Comparison of ENCODE assay signal across 8 mouse cellular contexts in genomic region chr2:120245421-120246016, GRCm38 (mm10). TPM values are rescaled to one million over a fixed set of nuclear protein-coding genes. Genes with fewer than 3 reads are reported as not detected.
DNase-seq lines count a peak whose midpoint lies in the region; ATAC-seq and TF ChIP-seq lines count a peak whose summit lies in the region.

No protein-coding gene starts in this region.

- H3K27me3 ChIP-seq in lung, embryonic 16.5 days (ENCODE audit: control insufficient read depth, insufficient read depth, low read depth, low read length): no peaks in the 10 kb centered on the region; the same call in 1 of the 2 replicates
- H3K27me3 ChIP-seq in hindbrain, embryonic 16.5 days (replicated peaks; ENCODE audit: control insufficient read depth, insufficient read depth, low read length): no peaks in the 10 kb centered on the region
- no peaks in the 10 kb centered on the region for H3K27me3 ChIP-seq in midbrain, postnatal 0 days (ENCODE audit: insufficient read depth, low read length)

- H3K4me3 ChIP-seq in lung, embryonic 16.5 days (ENCODE audit: low read length): peak overlapping the region; percentile 45
- peak overlapping the region; percentile 47 for H3K4me3 ChIP-seq in hindbrain, embryonic 16.5 days (ENCODE audit: low read length)
- H3K4me3 ChIP-seq in midbrain, postnatal 0 days (ENCODE audit: low read depth, low read length): peak overlapping the region; percentile 36

- no peak overlapping the region for H3K27ac ChIP-seq in lung, embryonic 16.5 days (ENCODE audit: low read length)
- peak overlapping the region; percentile 88 for H3K27ac ChIP-seq in hindbrain, embryonic 16.5 days (ENCODE audit: low read depth, low read length)
- H3K27ac ChIP-seq in midbrain, postnatal 0 days (ENCODE audit: low read depth, low read length): peak overlapping the region; percentile 86

- H3K4me2 ChIP-seq in lung, embryonic 16.5 days (ENCODE audit: low read depth, low read length): peak overlapping the region; percentile 73
- peak overlapping the region; percentile 83 for H3K4me2 ChIP-seq in hindbrain, embryonic 16.5 days (ENCODE audit: low read length)
- peak overlapping the region; percentile 57 for H3K4me2 ChIP-seq in midbrain, postnatal 0 days (ENCODE audit: low read depth, low read length, poor library complexity, severe bottlenecking)

- H3K9ac ChIP-seq in lung, embryonic 16.5 days (ENCODE audit: low read length): 0 out of 2 replicates have a peak overlapping the region, but pooled peaks have one; percentile 55
- H3K9ac ChIP-seq in hindbrain, embryonic 16.5 days (ENCODE audit: low read depth, low read length): peak overlapping the region; percentile 72
- peak overlapping the region; percentile 60 for H3K9ac ChIP-seq in midbrain, postnatal 0 days (replicated peaks; ENCODE audit: low read length, poor library complexity, severe bottlenecking)

- ATAC-seq in cerebellum, adult (ENCODE audit: insufficient number of reproducible peaks, low FRiP score, low TSS enrichment): peak; percentile 56; the same call in 1 of the 2 replicates
- ATAC-seq in lung, embryonic 16.5 days (ENCODE audit: low read depth): peak; percentile 31; the same call in 1 of the 2 replicates
- ATAC-seq in hindbrain, embryonic 16.5 days: peak; percentile 82
- ATAC-seq in midbrain, postnatal 0 days (ENCODE audit: low FRiP score): peak; percentile 62

- DNase-seq in cerebellum, adult 8-10 months: no peak
- no peak for DNase-seq in lung, postnatal 36 days
- peak; percentile 74 for DNase-seq in midbrain, postnatal 0 days (ENCODE audit: low spot score)
- DNase-seq in c-Kit-positive CD71-positive TER-119-positive erythroid progenitor cells, embryonic 14.5 days (ENCODE audit: low spot score): no peak
- no peak for DNase-seq in urinary bladder, postnatal 14 days (ENCODE audit: low spot score)

- H3K9me3 ChIP-seq in lung, embryonic 16.5 days (ENCODE audit: control insufficient read depth, low read length): no peaks in the 10 kb centered on the region
- no peaks in the 10 kb centered on the region for H3K9me3 ChIP-seq in hindbrain, embryonic 16.5 days (ENCODE audit: control insufficient read depth, low read length)
- no peaks in the 10 kb centered on the region for H3K9me3 ChIP-seq in midbrain, postnatal 0 days (ENCODE audit: low read length)

- WGBS in lung, embryonic 16.5 days: 15% methylated on average over 9 of the region's 9 CpGs
- whole genome bisulfite sequencing in hindbrain, embryonic 16.5 days: 22% methylated on average over 9 of the region's 9 CpGs
- 11% methylated on average over 9 of the region's 9 CpGs for WGBS in midbrain, postnatal 0 days

- peaks cover 3% of the 10 kb centered on the region; the same call in 1 of the 2 replicates for H3K4me1 ChIP-seq in lung, embryonic 16.5 days (replicated peaks; ENCODE audit: control insufficient read depth, insufficient read depth, low read length)
- H3K4me1 ChIP-seq in hindbrain, embryonic 16.5 days (ENCODE audit: control insufficient read depth, insufficient read depth, low read depth, low read length): peaks cover 5% of the 10 kb centered on the region
- 0 out of 2 replicates have a peak, but pooled peaks cover 2% of the 10 kb centered on the region for H3K4me1 ChIP-seq in midbrain, postnatal 0 days (ENCODE audit: insufficient read depth, low read length)

- TF ChIP-seq CTCF in midbrain, postnatal 0 days (IDR thresholded peaks at IDR 0.05): peak; percentile 69

- H3K36me3 ChIP-seq in lung, embryonic 16.5 days (ENCODE audit: control insufficient read depth, insufficient read depth, low read length): no peaks in the 10 kb centered on the region
- H3K36me3 ChIP-seq in hindbrain, embryonic 16.5 days (ENCODE audit: control insufficient read depth, insufficient read depth, low read length): no peaks in the 10 kb centered on the region
- no peaks in the 10 kb centered on the region for H3K36me3 ChIP-seq in midbrain, postnatal 0 days (ENCODE audit: insufficient read depth, low read length)

RNA-seq across cellular contexts. Expression of gene Pla2g4e, which starts 0.4 kb away (rescaled TPM):
- 0.08 and 0.20 TPM in 2 replicates for polyA plus RNA-seq in lung, embryonic 16.5 days (2015; fragmentation: Nextera tagmentation; extraction: Ambion mirVana)
- polyA plus RNA-seq in hindbrain, embryonic 16.5 days (2015; fragmentation: Nextera tagmentation; extraction: Ambion mirVana): 5.1 and 5.7 TPM in 2 replicates
- 18.5 and 20.0 TPM in 2 replicates for total RNA-seq in midbrain, postnatal 0 days (2014; rRNA removed)
- polyA plus RNA-seq in midbrain, postnatal 0 days (2015; fragmentation: Nextera tagmentation; extraction: Ambion mirVana): 10.3 and 10.4 TPM in 2 replicates

RNA-seq across cellular contexts. Expression of gene Pla2g4d, which starts 43.5 kb away (rescaled TPM):
- not detected in 2 replicates for polyA plus RNA-seq in lung, embryonic 16.5 days (2015; fragmentation: Nextera tagmentation; extraction: Ambion mirVana)
- polyA plus RNA-seq in hindbrain, embryonic 16.5 days (2015; fragmentation: Nextera tagmentation; extraction: Ambion mirVana): 0.09 TPM in 1 of 2 replicates, not detected in the other
- total RNA-seq in midbrain, postnatal 0 days (2014; rRNA removed): 0.11 TPM in 1 of 2 replicates, not detected in the other
- 0.06 and 0.10 TPM in 2 replicates for polyA plus RNA-seq in midbrain, postnatal 0 days (2015; fragmentation: Nextera tagmentation; extraction: Ambion mirVana)

Comparison
In these comparisons a context has a peak if more than half of its experiments do, and no peak if none do; other contexts are left out.
1. ATAC-seq: peak in every context shown above with its lines; median percentile 82 in hindbrain, embryonic 16.5 days; 62 in midbrain, postnatal 0 days; 56 in cerebellum, adult; 31 in lung, embryonic 16.5 days.